8 mouse cellular contexts compared by ENCODE assay signal in genomic region chr17:26138901-26139381, GRCm38 (mm10). TPM values are rescaled to one million over a fixed set of nuclear protein-coding genes. Genes with fewer than 3 reads are reported as not detected.
DNase-seq lines count a peak whose midpoint lies in the region; ATAC-seq and TF ChIP-seq lines count a peak whose summit lies in the region.

No protein-coding gene starts in this region.

- peak; percentile 68 to 70 for DNase-seq in cerebellum, postnatal 10 days
- DNase-seq in cerebellum, adult 8-10 months, result no peak
- peak; percentile 54 for DNase-seq in right cerebral cortex, postnatal 14 days
- DNase-seq in right cerebral cortex, postnatal 36 days (ENCODE audit: low spot score in 2 of 2), result no peak
- DNase-seq in kidney, postnatal 0 days (ENCODE audit: low spot score), result peak; percentile 45
- no peak for DNase-seq in midbrain, embryonic 10.5 days (ENCODE audit: low spot score)
- peak; percentile 75 for DNase-seq in thymus, postnatal 4 days

- peak overlapping the region; percentile 83 for H3K4me2 ChIP-seq in kidney, postnatal 0 days (ENCODE audit: low read length)

- ATAC-seq in kidney, postnatal 0 days (replicated peaks; ENCODE audit: low FRiP score, low read depth), result peak; percentile 77

- peak overlapping the region; percentile 99 for H3K4me3 ChIP-seq in embryonic fibroblast, embryonic 13.5 days (ENCODE audit: insufficient read depth, low read length)
- H3K4me3 ChIP-seq in kidney, postnatal 0 days (replicated peaks; ENCODE audit: low read depth, low read length), result peak overlapping the region; percentile 92
- H3K4me3 ChIP-seq in midbrain, embryonic 10.5 days, result peak overlapping the region; percentile 93

- no peaks in the 10 kb centered on the region for H3K9me3 ChIP-seq in kidney, postnatal 0 days (replicated peaks; ENCODE audit: low read length)
- H3K9me3 ChIP-seq in midbrain, embryonic 10.5 days (replicated peaks), result no peaks in the 10 kb centered on the region

- no peak for TF ChIP-seq POLR2A in embryonic fibroblast, embryonic 13.5 days (IDR thresholded peaks at IDR 0.05; ENCODE audit: low read depth, low read length)

- TF ChIP-seq CTCF in embryonic fibroblast, embryonic 13.5 days (IDR thresholded peaks at IDR 0.05; ENCODE audit: borderline replicate concordance, insufficient read depth, low read length), result no peak
- no peak for TF ChIP-seq CTCF in kidney, postnatal 0 days (IDR thresholded peaks at IDR 0.05; ENCODE audit: low read depth)

- H3K27me3 ChIP-seq in kidney, postnatal 0 days (ENCODE audit: insufficient read depth, low read length), result no peaks in the 10 kb centered on the region
- peaks cover 34% of the 10 kb centered on the region for H3K27me3 ChIP-seq in midbrain, embryonic 10.5 days (ENCODE audit: low read depth, poor library complexity, severe bottlenecking)

- WGBS in kidney, postnatal 0 days, result 1% methylated on average over 53 of the region's 58 CpGs
- under 1% methylated on average over 58 of the region's 58 CpGs for WGBS in midbrain, embryonic 10.5 days

- H3K27ac ChIP-seq in embryonic fibroblast, embryonic 13.5 days (ENCODE audit: insufficient read depth, low read length), result peak overlapping the region; percentile 78
- peak overlapping the region; percentile 97 for H3K27ac ChIP-seq in kidney, postnatal 0 days
- H3K27ac ChIP-seq in midbrain, embryonic 10.5 days (replicated peaks), result peak overlapping the region; percentile 93

- 0 out of 2 replicates have a peak, but pooled peaks cover 6% of the 10 kb centered on the region for H3K36me3 ChIP-seq in kidney, postnatal 0 days (ENCODE audit: insufficient read depth, low read length)
- H3K36me3 ChIP-seq in midbrain, embryonic 10.5 days, result peaks cover 25% of the 10 kb centered on the region

- peaks cover 11% of the 10 kb centered on the region for H3K4me1 ChIP-seq in embryonic fibroblast, embryonic 13.5 days (ENCODE audit: control insufficient read depth, insufficient read depth, low read length)
- peaks cover 10% of the 10 kb centered on the region; the same call in 1 of the 2 replicates for H3K4me1 ChIP-seq in kidney, postnatal 0 days (replicated peaks; ENCODE audit: insufficient read depth, low read length)
- H3K4me1 ChIP-seq in midbrain, embryonic 10.5 days, result peaks cover 35% of the 10 kb centered on the region

- peak overlapping the region; percentile 99 for H3K9ac ChIP-seq in kidney, postnatal 0 days (ENCODE audit: low read depth, low read length)

RNA-seq across cellular contexts. Expression of gene Axin1, which starts 0.5 kb away (rescaled TPM):
- 34.4 and 50.5 TPM in 2 replicates for polyA plus RNA-seq in embryonic fibroblast, embryonic 13.5 days (2011; ENCODE audit: insufficient read length, low read depth, missing spikeins)
- polyA plus RNA-seq in kidney, postnatal 0 days (2015; fragmentation: Nextera tagmentation; extraction: Ambion mirVana), result 11.1 and 19.4 TPM in 2 replicates
- 9.9 and 10.0 TPM in 2 replicates for polyA plus RNA-seq in midbrain, embryonic 10.5 days (2016; fragmentation: Nextera tagmentation; extraction: Ambion mirVana)

RNA-seq across cellular contexts. Expression of gene Mrpl28, which starts 15.6 kb away (rescaled TPM):
- polyA plus RNA-seq in embryonic fibroblast, embryonic 13.5 days (2011; ENCODE audit: insufficient read length, low read depth, missing spikeins), result 38.7 and 41.0 TPM in 2 replicates
- 175 and 192 TPM in 2 replicates for polyA plus RNA-seq in kidney, postnatal 0 days (2015; fragmentation: Nextera tagmentation; extraction: Ambion mirVana)
- polyA plus RNA-seq in midbrain, embryonic 10.5 days (2016; fragmentation: Nextera tagmentation; extraction: Ambion mirVana), result 301 and 332 TPM in 2 replicates

RNA-seq across cellular contexts. Expression of gene Tmem8, which starts 25.8 kb away (rescaled TPM):
- 0.48 and 1.0 TPM in 2 replicates for polyA plus RNA-seq in embryonic fibroblast, embryonic 13.5 days (2011; ENCODE audit: insufficient read length, low read depth, missing spikeins)
- 13.0 and 14.0 TPM in 2 replicates for polyA plus RNA-seq in kidney, postnatal 0 days (2015; fragmentation: Nextera tagmentation; extraction: Ambion mirVana)
- 1.6 and 2.0 TPM in 2 replicates for polyA plus RNA-seq in midbrain, embryonic 10.5 days (2016; fragmentation: Nextera tagmentation; extraction: Ambion mirVana)

RNA-seq across cellular contexts. Expression of gene Nme4, which starts 43.5 kb away (rescaled TPM):
- polyA plus RNA-seq in embryonic fibroblast, embryonic 13.5 days (2011; ENCODE audit: insufficient read length, low read depth, missing spikeins), result 47.9 and 50.4 TPM in 2 replicates
- 56.1 and 57.6 TPM in 2 replicates for polyA plus RNA-seq in kidney, postnatal 0 days (2015; fragmentation: Nextera tagmentation; extraction: Ambion mirVana)
- 87.4 and 106 TPM in 2 replicates for polyA plus RNA-seq in midbrain, embryonic 10.5 days (2016; fragmentation: Nextera tagmentation; extraction: Ambion mirVana)

RNA-seq across cellular contexts. Expression of gene Decr2, which starts 48.8 kb away (rescaled TPM):
- 28.2 and 30.9 TPM in 2 replicates for polyA plus RNA-seq in embryonic fibroblast, embryonic 13.5 days (2011; ENCODE audit: insufficient read length, low read depth, missing spikeins)
- polyA plus RNA-seq in kidney, postnatal 0 days (2015; fragmentation: Nextera tagmentation; extraction: Ambion mirVana), result 44.8 and 47.3 TPM in 2 replicates
- polyA plus RNA-seq in midbrain, embryonic 10.5 days (2016; fragmentation: Nextera tagmentation; extraction: Ambion mirVana), result 27.8 and 28.2 TPM in 2 replicates

Comparison
In these comparisons a context has a peak if more than half of its experiments do, and no peak if none do; other contexts are left out.
1. DNase-seq: peak in cerebellum, postnatal 10 days (2 of 2), right cerebral cortex, postnatal 14 days (single experiment), kidney, postnatal 0 days (single experiment) and thymus, postnatal 4 days (single experiment); none in cerebellum, adult 8-10 months (single experiment), right cerebral cortex, postnatal 36 days (0 of 2) and midbrain, embryonic 10.5 days (single experiment).
2. Peak in every context shown above with its lines, with median percentiles within 50 percentile points of each other: H3K27ac ChIP-seq and H3K4me3 ChIP-seq.